Mouse (Mus musculus): ENCODE measurements around the gene Dhx32.

DNA sequence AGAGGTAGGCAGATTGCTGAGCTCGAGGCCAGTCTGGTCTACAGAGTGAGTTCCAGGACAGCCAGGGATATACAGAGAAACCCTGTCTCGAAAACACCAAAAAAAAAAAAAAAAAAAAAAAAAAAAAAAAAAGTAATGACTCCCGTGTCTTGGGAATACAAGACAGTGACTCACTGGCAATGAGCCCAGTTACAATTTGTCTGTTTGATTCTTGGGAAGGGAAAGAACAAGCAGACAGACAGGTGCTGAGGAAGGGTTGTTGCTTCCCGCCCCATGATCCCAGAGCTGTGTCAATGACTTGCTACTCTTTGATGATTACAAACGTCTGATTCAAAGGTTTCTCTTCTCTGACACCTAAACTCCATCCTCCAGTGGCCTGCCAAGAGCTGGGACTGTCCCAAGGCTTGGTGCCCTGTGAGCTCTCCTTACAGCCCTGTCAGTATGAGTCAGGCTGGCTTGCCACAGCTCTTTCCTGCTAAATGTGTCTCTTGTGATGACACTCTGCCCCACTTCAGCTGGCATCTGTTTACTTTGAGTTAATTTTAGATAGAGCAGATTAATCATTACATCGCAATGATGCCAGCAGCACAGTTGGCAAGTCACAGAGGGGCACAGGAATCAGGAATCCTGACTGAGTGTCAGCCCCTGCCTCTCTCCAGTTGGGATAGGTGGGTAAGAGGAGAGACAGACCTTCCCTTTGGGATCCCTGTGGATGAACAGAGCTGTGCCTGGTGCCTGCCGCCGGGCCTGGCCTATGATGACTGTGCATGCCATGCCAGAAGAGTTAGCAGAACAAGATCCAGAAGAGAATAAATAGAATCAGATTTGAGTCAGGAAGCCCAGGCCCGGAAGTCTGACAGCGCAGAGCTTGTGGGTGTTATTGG lies 11.0 kb upstream of the Dhx32 start:
- TF ChIP-seq POLR2A (IDR thresholded peaks at IDR 0.05; ENCODE audit: borderline replicate concordance, insufficient read depth, low read length) = no peak
- no peak for TF ChIP-seq CTCF (IDR thresholded peaks at IDR 0.05; ENCODE audit: borderline replicate concordance, insufficient read depth, low read depth, low read length)
